Mouse (Mus musculus) retina, postnatal 7 days (tissue): ENCODE measurements around the gene Rbm15b.

Experiments
- DNase-seq: peaks from one replicate; pipeline ENCODE4 v3.0.0-alpha.2; 2012; ENCODE audit warnings: low read depth, low spot score

The Rbm15b gene

GRCm38 (mm10) chr9:106884996-106885900 lies 2.0 kb downstream of the Rbm15b start:
- DNase-seq: no peak

- no peak for DNase-seq
Measured at GRCm38 (mm10) chr9:106884306-106884705, 2.9 kb downstream of the Rbm15b start.

GRCm38 (mm10) chr9:106883085-106883484 lies 4.1 kb downstream of the Rbm15b start:
- no peak for DNase-seq

GRCm38 (mm10) chr9:106882176-106882575 lies 5.1 kb downstream of the Rbm15b start:
- DNase-seq: no peak

GRCm38 (mm10) chr9:106881071-106881755 lies 6.0 kb downstream of the Rbm15b start:
- DNase-seq: no peak

GRCm38 (mm10) chr9:106879471-106879870 lies 7.8 kb downstream of the Rbm15b start:
- DNase-seq: no peak

- DNase-seq: no peak
Measured at GRCm38 (mm10) chr9:106876666-106877065, 10.6 kb downstream of the Rbm15b start.

GRCm38 (mm10) chr9:106874216-106874615 lies 13.0 kb downstream of the Rbm15b start:
- no peak for DNase-seq

- DNase-seq: no peak
Measured at GRCm38 (mm10) chr9:106858036-106858435, 29.2 kb downstream of the Rbm15b start.

- no peak for DNase-seq
Measured at GRCm38 (mm10) chr9:106856664-106857063, 30.6 kb downstream of the Rbm15b start.

- DNase-seq: no peak
Measured at GRCm38 (mm10) chr9:106842800-106843199, 44.4 kb downstream of the Rbm15b start.

GRCm38 (mm10) chr9:106840569-106840968 lies 46.7 kb downstream of the Rbm15b start:
- DNase-seq: no peak
